Mouse (Mus musculus): Measurements from ENCODE around the gene Hspa5.
"Not testable (repeated sequence)": the region's sequence is repeated elsewhere in the genome, so short reads cannot be mapped to it uniquely, and the experiment has no call there.

Gene Hspa5

GRCm38 (mm10) chr2:34771368-34772226 lies at the start of gene Hspa5:
Hspa5 (plus strand) TSS chr2:34771970.
- in situ Hi-C loops (cut with MboI, MseI): no loop called here

- in situ Hi-C loops (cut with MboI, MseI): no loop called here
Observed at GRCm38 (mm10) chr2:34725269-34725668, 46.5 kb upstream of the Hspa5 start.

- in situ Hi-C loops (cut with MboI, MseI): no loop called here
Observed at GRCm38 (mm10) chr2:34727045-34727728, 44.6 kb upstream of the Hspa5 start.

GRCm38 (mm10) chr2:34736626-34737025 lies 35.1 kb upstream of the Hspa5 start:
- in situ Hi-C loops (cut with MboI, MseI): no loop called here

- in situ Hi-C loops (cut with MboI, MseI): no loop called here
Observed at GRCm38 (mm10) chr2:34737911-34738310, 33.9 kb upstream of the Hspa5 start.

- in situ Hi-C loops (cut with MboI, MseI): no loop called here
Observed at GRCm38 (mm10) chr2:34739684-34740391, 31.9 kb upstream of the Hspa5 start.

GRCm38 (mm10) chr2:34741390-34742159 lies 30.2 kb upstream of the Hspa5 start:
- in situ Hi-C loops (cut with MboI, MseI): no loop called here

- in situ Hi-C loops (cut with MboI, MseI): no loop called here
Observed at GRCm38 (mm10) chr2:34742675-34743074, 29.1 kb upstream of the Hspa5 start.

GRCm38 (mm10) chr2:34744476-34744875 lies 27.3 kb upstream of the Hspa5 start:
- in situ Hi-C loops (cut with MboI, MseI): no loop called here

- in situ Hi-C loops (cut with MboI, MseI): no loop called here
Observed at GRCm38 (mm10) chr2:34745673-34746072, 26.1 kb upstream of the Hspa5 start.

- in situ Hi-C loops (cut with MboI, MseI): no loop called here
Observed at GRCm38 (mm10) chr2:34748479-34748878, 23.3 kb upstream of the Hspa5 start.

GRCm38 (mm10) chr2:34750245-34750644 lies 21.5 kb upstream of the Hspa5 start:
- in situ Hi-C loops (cut with MboI, MseI): no loop called here

- in situ Hi-C loops (cut with MboI, MseI): no loop called here
Observed at GRCm38 (mm10) chr2:34753811-34754550, 17.8 kb upstream of the Hspa5 start.

- in situ Hi-C loops (cut with MboI, MseI): no loop called here
Observed at GRCm38 (mm10) chr2:34754551-34755358, 17.0 kb upstream of the Hspa5 start, which contains the start of gene Gapvd1. Gapvd1 (minus strand) TSS chr2:34755232.

GRCm38 (mm10) chr2:34757341-34757740 lies 14.4 kb upstream of the Hspa5 start:
- in situ Hi-C loops (cut with MboI, MseI): no loop called here

GRCm38 (mm10) chr2:34761272-34761671 lies 10.5 kb upstream of the Hspa5 start:
- in situ Hi-C loops (cut with MboI, MseI): not testable (repeated sequence)

- in situ Hi-C loops (cut with MboI, MseI): no loop called here
Observed at GRCm38 (mm10) chr2:34762174-34762573, 9.6 kb upstream of the Hspa5 start.

- in situ Hi-C loops (cut with MboI, MseI): no loop called here
Observed at GRCm38 (mm10) chr2:34762872-34763271, 8.9 kb upstream of the Hspa5 start.

GRCm38 (mm10) chr2:34764801-34765200 lies 7.0 kb upstream of the Hspa5 start:
- in situ Hi-C loops (cut with MboI, MseI): no loop called here

- in situ Hi-C loops (cut with MboI, MseI): no loop called here
Observed at GRCm38 (mm10) chr2:34770049-34770448, 1.7 kb upstream of the Hspa5 start.

Data from T-helper 1 cell (primary cell).